Comparison of ENCODE assay signal across 33 mouse cellular contexts in the genomic region with DNA sequence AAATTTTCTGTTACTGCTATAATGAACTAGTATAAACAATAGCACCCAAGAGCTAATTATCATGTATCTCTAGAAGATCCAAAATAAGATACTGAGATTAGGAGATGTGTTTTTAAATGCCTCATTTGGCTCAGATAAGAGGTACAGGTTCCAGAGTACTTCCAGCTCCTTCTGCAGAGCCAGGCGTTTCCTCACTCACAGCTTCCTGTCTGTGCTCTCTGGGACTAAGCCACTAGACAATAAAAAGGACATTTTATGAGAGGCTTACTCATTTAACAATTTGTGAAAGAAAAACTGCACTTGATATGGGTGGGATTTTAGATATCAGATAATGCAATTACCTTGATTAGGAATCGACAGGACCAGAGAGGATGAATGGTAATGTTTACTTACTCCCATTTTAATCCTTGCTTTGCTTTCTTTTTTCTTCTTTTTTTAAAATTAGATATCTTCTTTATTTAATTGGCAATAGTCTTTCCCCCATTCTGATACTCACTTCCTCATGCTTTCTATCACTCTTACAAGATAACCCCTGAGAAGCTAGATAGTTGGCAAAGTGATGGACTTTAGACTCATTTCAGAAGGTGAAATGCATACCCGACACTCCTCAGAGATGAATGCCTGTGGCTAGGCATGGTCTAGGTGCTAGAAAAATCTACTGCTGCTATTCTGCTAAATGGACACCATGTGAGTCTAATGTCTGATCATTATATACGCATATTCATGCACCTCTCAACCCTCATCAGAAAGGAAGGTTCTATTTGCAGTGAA.
"Had no signal": no experiment of that assay in that cellular context is flagged by ENCODE, and none has a peak within 500 bp of the region (broad histone marks: within the 10 kb centered on the region; RNA-seq: fewer than 3 reads in every experiment).

No protein-coding gene starts in this region.

- H3K9me3 ChIP-seq: limb, embryonic 10.5 days; limb, embryonic 12.5 days; limb, embryonic 13.5 days; limb, embryonic 15.5 days; liver, embryonic 12.5 days; liver, embryonic 13.5 days; liver, embryonic 15.5 days; lung, embryonic 15.5 days; midbrain, embryonic 10.5 days; midbrain, embryonic 12.5 days; midbrain, embryonic 13.5 days; midbrain, embryonic 15.5 days; neural tube, embryonic 12.5 days; neural tube, embryonic 13.5 days had no signal

- H3K36me3 ChIP-seq: limb, embryonic 10.5 days; limb, embryonic 12.5 days; limb, embryonic 13.5 days; limb, embryonic 15.5 days; liver, embryonic 12.5 days; liver, embryonic 13.5 days; liver, embryonic 15.5 days; lung, embryonic 15.5 days; midbrain, embryonic 10.5 days; midbrain, embryonic 12.5 days; midbrain, embryonic 13.5 days; midbrain, embryonic 15.5 days; neural tube, embryonic 12.5 days; neural tube, embryonic 13.5 days had no signal

- H3K4me1 ChIP-seq: limb, embryonic 10.5 days; limb, embryonic 12.5 days; limb, embryonic 13.5 days; limb, embryonic 15.5 days; liver, embryonic 12.5 days; liver, embryonic 13.5 days; liver, embryonic 15.5 days; lung, embryonic 15.5 days; megakaryocyte, embryonic 14.5 days; midbrain, embryonic 10.5 days; midbrain, embryonic 12.5 days; midbrain, embryonic 13.5 days; midbrain, embryonic 15.5 days; neural tube, embryonic 12.5 days; neural tube, embryonic 13.5 days had no signal

- DNase-seq: left cerebral cortex, postnatal 4 days; liver; liver, embryonic 13.5 days; liver, postnatal 0 days; lung, adult 18-20 months; lung, adult 2 months; lung, embryonic 14.5 days; lung, postnatal 10 days; lung, postnatal 14 days; lung, postnatal 36 days; lung, postnatal 4 days; midbrain, embryonic 14.5 days had no signal

- H3K27me3 ChIP-seq: limb, embryonic 12.5 days; limb, embryonic 13.5 days; limb, embryonic 15.5 days; liver, embryonic 12.5 days; liver, embryonic 13.5 days; liver, embryonic 15.5 days; lung, embryonic 15.5 days; megakaryocyte, embryonic 14.5 days; midbrain, embryonic 12.5 days; midbrain, embryonic 13.5 days; midbrain, embryonic 15.5 days; neural tube, embryonic 12.5 days; neural tube, embryonic 13.5 days had no signal

- H3K4me2 ChIP-seq: limb, embryonic 12.5 days; limb, embryonic 13.5 days; limb, embryonic 15.5 days; liver, embryonic 11.5 days; liver, embryonic 12.5 days; liver, embryonic 13.5 days; liver, embryonic 15.5 days; lung, embryonic 14.5 days; lung, embryonic 15.5 days; midbrain, embryonic 11.5 days; midbrain, embryonic 12.5 days; midbrain, embryonic 13.5 days; midbrain, embryonic 15.5 days; neural tube, embryonic 12.5 days; neural tube, embryonic 13.5 days had no signal

- H3K9ac ChIP-seq: limb, embryonic 12.5 days; limb, embryonic 13.5 days; limb, embryonic 15.5 days; liver, embryonic 12.5 days; liver, embryonic 13.5 days; liver, embryonic 14.5 days; liver, embryonic 15.5 days; liver, postnatal 0 days; lung, embryonic 14.5 days; lung, embryonic 15.5 days; midbrain, embryonic 12.5 days; midbrain, embryonic 13.5 days; midbrain, embryonic 15.5 days; neural tube, embryonic 12.5 days; neural tube, embryonic 13.5 days had no signal

- H3K4me3 ChIP-seq: limb, embryonic 10.5 days; limb, embryonic 12.5 days; limb, embryonic 13.5 days; limb, embryonic 15.5 days; liver, embryonic 12.5 days; liver, embryonic 13.5 days; liver, embryonic 15.5 days; lung, embryonic 15.5 days; megakaryocyte, embryonic 14.5 days; midbrain, embryonic 10.5 days; midbrain, embryonic 12.5 days; midbrain, embryonic 13.5 days; midbrain, embryonic 15.5 days; myocyte; neural tube, embryonic 12.5 days; neural tube, embryonic 13.5 days had no signal

- H3K27ac ChIP-seq: limb, embryonic 10.5 days; limb, embryonic 12.5 days; limb, embryonic 13.5 days; limb, embryonic 15.5 days; liver, embryonic 12.5 days; liver, embryonic 13.5 days; liver, embryonic 14.5 days; liver, embryonic 15.5 days; lung, embryonic 15.5 days; macrophage; midbrain, embryonic 10.5 days; midbrain, embryonic 12.5 days; midbrain, embryonic 13.5 days; midbrain, embryonic 15.5 days; neural tube, embryonic 12.5 days; neural tube, embryonic 13.5 days had no signal

- ATAC-seq: liver, embryonic 12.5 days; liver, postnatal 0 days; lung, postnatal 0 days; midbrain, embryonic 13.5 days; midbrain, embryonic 15.5 days; midbrain, embryonic 16.5 days had no signal
